Mouse (Mus musculus): Measurements from ENCODE around the gene Nr4a1.

Gene Nr4a1

GRCm38 (mm10) chr15:101253886-101254795, at the start of gene Nr4a1:
Nr4a1 (plus strand) TSS chr15:101254269.
- DNase-seq: peak; percentile 90

- DNase-seq: no peak
These were observed 49.3 kb upstream of the Nr4a1 start for GRCm38 (mm10) chr15:101204781-101205180.

- DNase-seq: no peak
These were observed 43.8 kb upstream of the Nr4a1 start for GRCm38 (mm10) chr15:101210228-101210627.

GRCm38 (mm10) chr15:101210998-101211613, 43.0 kb upstream of the Nr4a1 start:
- no peak for DNase-seq

GRCm38 (mm10) chr15:101212435-101212834, 41.6 kb upstream of the Nr4a1 start:
- no peak for DNase-seq

- DNase-seq: no peak
These were observed 38.9 kb upstream of the Nr4a1 start for GRCm38 (mm10) chr15:101215136-101215535.

GRCm38 (mm10) chr15:101216036-101216435, 38.0 kb upstream of the Nr4a1 start:
- DNase-seq: no peak

- DNase-seq: no peak
These were observed 33.2 kb upstream of the Nr4a1 start for GRCm38 (mm10) chr15:101220905-101221297.

GRCm38 (mm10) chr15:101221298-101222104, 32.6 kb upstream of the Nr4a1 start:
- DNase-seq: peak; percentile 93

GRCm38 (mm10) chr15:101222897-101223482, 31.1 kb upstream of the Nr4a1 start:
- no peak for DNase-seq

GRCm38 (mm10) chr15:101223596-101223995, 30.5 kb upstream of the Nr4a1 start:
- no peak for DNase-seq

GRCm38 (mm10) chr15:101224006-101224906, 29.8 kb upstream of the Nr4a1 start, which contains the start of gene Grasp:
Grasp (plus strand) TSS chr15:101224188.
- peak; percentile 92 for DNase-seq

- DNase-seq: no peak
These were observed 29.1 kb upstream of the Nr4a1 start for GRCm38 (mm10) chr15:101224977-101225376.

GRCm38 (mm10) chr15:101227971-101228370, 26.1 kb upstream of the Nr4a1 start:
- no peak for DNase-seq

- DNase-seq: no peak
These were observed 25.0 kb upstream of the Nr4a1 start for GRCm38 (mm10) chr15:101228866-101229590.

- no peak for DNase-seq
These were observed 23.6 kb upstream of the Nr4a1 start for GRCm38 (mm10) chr15:101230503-101230902.

- no peak for DNase-seq
These were observed 22.9 kb upstream of the Nr4a1 start for GRCm38 (mm10) chr15:101230995-101231647.

- no peak for DNase-seq
These were observed 22.4 kb upstream of the Nr4a1 start for GRCm38 (mm10) chr15:101231648-101232180.

GRCm38 (mm10) chr15:101232607-101233006, 21.5 kb upstream of the Nr4a1 start:
- DNase-seq: peak; percentile 68

- DNase-seq: no peak
These were observed 20.9 kb upstream of the Nr4a1 start for GRCm38 (mm10) chr15:101233183-101233582.

Data from right cerebral cortex, adult 18-20 months (tissue).